Mouse (Mus musculus) right cerebral cortex, postnatal 10 days (tissue): ENCODE data around the gene Uba3.

Experiments
- DNase-seq, 2 experiments: peaks; one replicate each; pipeline ENCODE4 v3.0.0; 2021; ENCODE audit warnings: low spot score in 2 of 2

The Uba3 gene

GRCm38 (mm10) chr6:97210191-97210961 is 4.9 kb upstream of the Uba3 start, which contains the start of gene Arl6ip5:
Arl6ip5 (plus strand) TSS chr6:97210689.
- peak; percentile 93 to 94 for DNase-seq

DNA sequence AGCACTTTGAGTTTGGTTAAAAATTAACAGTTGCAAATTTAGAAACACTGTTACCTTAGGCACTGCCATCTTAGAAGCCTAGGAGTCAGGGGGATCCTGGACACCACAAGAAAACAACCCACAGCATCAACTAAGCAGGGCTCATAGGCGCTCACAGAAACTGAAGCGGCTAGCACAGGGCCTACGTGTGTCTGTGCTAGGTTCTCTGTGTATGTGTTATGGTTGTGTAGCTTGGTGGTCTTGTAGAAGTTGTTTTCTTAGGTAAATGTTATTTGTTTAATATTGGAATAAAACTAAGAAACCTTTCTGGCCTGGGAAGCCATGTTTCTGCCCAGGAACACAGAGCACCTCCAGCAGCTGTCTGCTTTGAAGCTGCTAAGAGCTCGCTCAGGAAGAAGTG is 4.3 kb upstream of the Uba3 start:
- no peak for DNase-seq

- DNase-seq: no peak
Measured at GRCm38 (mm10) chr6:97209201-97209600, 3.8 kb upstream of the Uba3 start.

DNA sequence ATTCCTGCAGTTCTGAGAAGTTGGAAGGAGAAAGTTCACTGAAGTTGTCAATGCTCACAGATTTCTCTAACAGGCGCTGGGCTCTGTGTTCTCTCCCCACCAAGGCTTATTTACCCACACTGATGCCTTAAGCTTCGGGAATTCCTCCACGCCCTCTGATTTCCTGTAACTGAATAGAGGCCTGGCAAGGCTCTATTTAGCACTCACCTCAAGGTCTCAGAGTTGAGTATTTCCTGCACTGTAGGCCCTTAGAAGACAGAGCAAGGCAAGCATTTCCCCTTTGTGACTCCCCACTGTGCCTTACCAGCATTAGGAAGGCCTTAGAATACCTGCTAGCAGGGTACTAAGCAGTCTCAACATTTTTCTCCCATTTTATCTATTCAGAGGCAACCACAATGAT is 3.0 kb upstream of the Uba3 start:
- DNase-seq: no peak

DNA sequence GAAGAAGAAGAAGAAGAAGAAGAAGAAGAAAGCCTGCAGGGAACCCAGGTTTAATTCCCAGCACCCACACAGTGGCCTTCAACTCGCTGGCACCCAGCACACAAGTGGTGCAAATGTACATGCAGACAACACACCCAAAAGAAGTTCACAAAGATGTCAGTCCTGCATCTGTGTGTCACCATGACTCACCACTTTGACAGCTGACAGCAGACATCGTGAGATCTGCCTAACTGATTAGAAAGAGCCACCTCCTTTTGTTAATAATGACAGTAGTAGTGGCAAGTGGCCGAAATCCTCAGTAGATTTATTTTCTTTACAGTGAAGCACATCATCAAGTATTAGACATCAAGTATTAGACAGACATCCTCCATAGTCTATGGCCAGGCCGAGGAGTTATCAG is 1.6 kb upstream of the Uba3 start:
- no peak for DNase-seq

GRCm38 (mm10) chr6:97204952-97205351 is 495 bp downstream of the Uba3 start:
- DNase-seq: peak in 1 of 2 experiments; percentile 55

- no peak for DNase-seq
Measured at GRCm38 (mm10) chr6:97204252-97204869, 1.1 kb downstream of the Uba3 start.

- DNase-seq: no peak
Measured at GRCm38 (mm10) chr6:97202477-97202876, 3.0 kb downstream of the Uba3 start.

GRCm38 (mm10) chr6:97200437-97200836 is 5.0 kb downstream of the Uba3 start:
- DNase-seq: no peak

- peak in 1 of 2 experiments; percentile 48 for DNase-seq
Measured at GRCm38 (mm10) chr6:97179367-97179828, 26.0 kb downstream of the Uba3 start.

GRCm38 (mm10) chr6:97178491-97179366 is 26.7 kb downstream of the Uba3 start, which contains the start of gene Tmf1:
Tmf1 (minus strand) TSS chr6:97179122.
- peak; percentile 97 for DNase-seq

DNA sequence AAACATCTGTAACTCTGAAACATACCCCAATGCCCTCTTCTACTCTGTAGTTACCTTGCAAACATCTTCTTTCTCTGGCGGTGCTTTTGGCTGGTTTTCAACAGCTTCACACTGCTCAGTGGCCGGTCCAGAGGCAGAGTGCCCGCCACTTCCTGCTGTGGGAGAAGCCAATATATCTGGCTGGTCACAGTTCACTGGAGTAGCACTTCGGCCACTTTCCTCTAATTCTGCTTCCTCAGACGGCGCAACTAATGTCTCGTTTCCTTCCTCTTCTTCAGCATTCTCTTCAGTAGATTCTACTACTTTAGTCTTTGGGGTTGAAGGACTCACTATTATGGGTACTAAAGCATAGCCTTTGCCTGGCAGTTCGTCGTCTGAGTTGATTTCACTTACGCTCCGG is 29.7 kb downstream of the Uba3 start:
- DNase-seq: peak; percentile 36 to 41

- DNase-seq: no peak
Measured at GRCm38 (mm10) chr6:97150156-97150555, 55.3 kb downstream of the Uba3 start.

- DNase-seq: no peak
Measured at GRCm38 (mm10) chr6:97149721-97150120, 55.7 kb downstream of the Uba3 start.

DNA sequence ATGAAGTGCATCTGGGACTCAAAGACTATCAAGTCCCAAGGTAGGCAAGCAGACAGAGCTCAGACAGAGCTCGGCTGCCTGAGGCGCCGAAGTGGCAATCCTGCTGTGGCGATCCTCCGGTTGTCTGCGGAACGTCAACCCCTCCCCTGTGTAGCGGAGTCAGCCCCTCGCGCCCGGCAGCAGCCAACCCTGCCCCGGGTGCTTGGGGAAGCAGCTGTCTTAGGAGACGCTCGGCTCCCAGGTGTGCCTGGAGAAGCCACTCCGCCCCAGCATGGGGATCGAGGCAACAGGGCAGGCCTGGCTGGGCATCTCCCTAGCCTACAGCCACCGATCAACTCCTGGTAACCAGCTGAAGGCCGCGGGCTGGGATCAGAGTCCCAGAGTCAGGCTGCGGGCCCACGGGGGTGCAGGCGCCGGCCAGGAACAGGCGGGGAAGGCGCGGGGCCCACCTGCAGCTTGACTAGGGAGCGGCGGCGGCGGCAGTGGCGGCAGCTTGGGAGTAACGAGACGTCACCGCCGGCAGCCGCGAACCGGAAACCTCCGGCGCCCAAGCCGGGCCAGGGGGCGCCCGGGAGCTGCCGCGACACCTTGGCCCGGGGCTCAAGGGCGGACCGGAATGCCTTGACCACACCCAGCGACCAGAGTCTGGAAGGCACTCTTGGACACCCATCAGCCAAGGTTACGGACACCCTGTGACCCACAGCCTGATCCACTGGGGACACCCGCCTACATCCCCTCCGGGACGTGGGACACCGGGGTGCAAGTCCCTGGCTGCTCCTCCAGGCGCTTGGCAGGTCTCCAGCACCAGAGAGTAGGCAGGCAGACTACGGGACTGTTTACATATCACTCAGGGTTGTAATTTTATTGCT is 56.8 kb downstream of the Uba3 start, which contains the start of gene Eogt:
Eogt (minus strand) TSS at position 800 of the 869 bp plus-strand sequence.
- DNase-seq: peak; percentile 78 to 84

DNA sequence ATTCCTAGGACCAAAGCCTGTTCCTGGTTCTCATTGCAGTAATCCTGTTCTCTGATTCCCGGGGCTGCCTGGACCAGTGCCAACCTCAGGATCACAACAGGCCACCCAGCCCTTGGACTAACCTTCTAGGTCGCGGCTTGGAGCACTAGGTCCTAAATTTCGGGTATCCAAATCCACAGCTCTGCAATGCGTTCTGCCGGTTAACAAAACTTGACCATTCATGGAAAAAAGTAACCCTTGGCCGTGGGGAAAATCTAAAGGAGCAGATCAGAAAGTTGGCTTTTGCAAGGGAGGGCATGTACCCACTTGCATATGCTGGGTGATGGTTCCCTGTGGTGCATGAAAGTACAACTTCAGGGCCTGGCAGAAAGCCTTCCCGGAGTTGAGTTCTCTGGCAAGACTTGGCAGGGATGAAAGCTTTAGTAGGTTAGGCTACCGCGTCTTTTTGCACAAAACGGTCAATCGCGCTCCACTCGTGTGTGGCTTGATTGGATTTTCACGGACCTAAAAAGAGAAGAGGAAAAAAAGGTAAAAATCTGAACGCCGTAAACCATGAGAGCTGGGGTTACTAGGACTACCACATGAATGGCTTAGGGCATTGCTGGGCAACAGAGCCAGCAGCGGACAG is 57.6 kb downstream of the Uba3 start:
- DNase-seq: peak; percentile 72 to 73

DNA sequence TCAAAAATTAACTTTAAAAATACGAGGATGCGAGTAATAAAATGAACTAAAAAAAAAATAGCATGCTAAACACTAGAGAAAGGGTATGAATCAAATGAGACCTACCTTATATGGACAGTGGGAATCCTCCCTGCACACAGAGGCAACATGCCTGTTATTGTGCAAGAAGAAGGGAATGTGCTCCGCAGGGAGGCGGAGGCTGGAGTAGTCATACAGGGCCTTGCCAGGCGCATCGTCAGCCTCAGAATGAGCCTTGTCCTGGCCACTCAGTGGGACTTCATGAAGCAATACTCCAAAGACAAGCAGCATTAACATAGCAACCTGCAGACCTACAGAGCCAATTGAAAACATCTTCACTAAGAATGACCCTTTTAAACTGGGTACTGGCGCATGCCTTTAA is 60.3 kb downstream of the Uba3 start:
- DNase-seq: no peak

GRCm38 (mm10) chr6:97144359-97144758 is 61.1 kb downstream of the Uba3 start:
- DNase-seq: peak; percentile 36 to 52

GRCm38 (mm10) chr6:97142611-97143010 is 62.8 kb downstream of the Uba3 start:
- no peak for DNase-seq

GRCm38 (mm10) chr6:97141811-97142210 is 63.6 kb downstream of the Uba3 start:
- DNase-seq: no peak
